Mouse (Mus musculus) forebrain, postnatal 0 days (tissue): ENCODE results near the gene Blnk. TPM values are rescaled to one million over a fixed set of nuclear protein-coding genes. Genes with fewer than 3 reads are reported as not detected.

ENCODE experiments used
- ATAC-seq: fragments of 200-750 bp; cut with Nextera tagmentation; 2 replicates; pipeline ENCODE4 v1.8.0; 2017; ENCODE audit warnings: mild to moderate bottlenecking, moderate library complexity
- DNase-seq: peaks from one replicate; pipeline ENCODE4 v3.0.0-alpha.2; 2015
- H3K27ac ChIP-seq: fragments of 300-500 bp; sonication (generic); 2 replicates; pipeline ENCODE4 v1.5.1; 2014; ENCODE audit warnings: low read depth, mild to moderate bottlenecking, antibody characterized with exemption, low read length, moderate library complexity, mixed read lengths
- H3K27me3 ChIP-seq: fragments of 300-500 bp; sonication (generic); 2 replicates; pipeline ENCODE4 v1.6.1; 2014; ENCODE audit warnings: mild to moderate bottlenecking, low read length, mixed read lengths; ENCODE audit not compliant: insufficient read depth
- H3K36me3 ChIP-seq: fragments of 300-500 bp; sonication (generic); 2 replicates; pipeline ENCODE4 v1.6.1; 2014; ENCODE audit warnings: mild to moderate bottlenecking, moderate library complexity; ENCODE audit not compliant: insufficient read depth
- H3K4me1 ChIP-seq: fragments of 300-500 bp; sonication (generic); 2 replicates; pipeline ENCODE4 v1.6.1; 2014; ENCODE audit warnings: antibody characterized with exemption; ENCODE audit not compliant: insufficient read depth
- H3K4me2 ChIP-seq: fragments of 300-500 bp; sonication (generic); 2 replicates; pipeline ENCODE4 v1.6.1; 2014; ENCODE audit warnings: low read depth, mild to moderate bottlenecking, moderate library complexity
- H3K4me3 ChIP-seq: fragments of 300-500 bp; sonication (generic); 2 replicates; pipeline ENCODE4 v1.5.1; 2014; ENCODE audit warnings: low read depth, low read length, mixed read lengths
- H3K9ac ChIP-seq: fragments of 300-500 bp; sonication (generic); 2 replicates; pipeline ENCODE4 v1.6.1; 2014; ENCODE audit warnings: mild to moderate bottlenecking
- H3K9me3 ChIP-seq: fragments of 300-500 bp; sonication (generic); 2 replicates; pipeline ENCODE4 v1.6.1; 2016; ENCODE audit warnings: low read length
- CTCF ChIP-seq: sonication (generic); IDR thresholded peaks from 2 replicates; pipeline ENCODE4 v1.5.1; 2016; ENCODE audit warnings: antibody characterized with exemption, control low read depth, low read depth
- WGBS: fragments of 180-500 bp; shearing (Covaris S2); extraction: QIAGEN DNeasy Blood & Tissue Kit; methylation state at CpG from one replicate; pipeline ENCODE4 v1.1.7; 2014; 5-methylcytosine and 5-hydroxymethylcytosine counted together
- polyA plus RNA-seq: library from polyadenylated mRNA; unstranded; fragments of >200 nt; fragmentation: Nextera tagmentation; extraction: Ambion mirVana; gene quantifications from 2 replicates; pipeline ENCODE4 v1.2.1, GENCODE M21; 2015
- total RNA-seq: library from RNA; depleted of rRNA; stranded (reverse); fragments of >200 nt; gene quantifications from 2 replicates; pipeline ENCODE4 v1.2.3, GENCODE M21; 2014

Gene Blnk
- total and polyA plus RNA-seq, 2 experiments from 2014 or later: 1.1 to 1.8 TPM

DNA sequence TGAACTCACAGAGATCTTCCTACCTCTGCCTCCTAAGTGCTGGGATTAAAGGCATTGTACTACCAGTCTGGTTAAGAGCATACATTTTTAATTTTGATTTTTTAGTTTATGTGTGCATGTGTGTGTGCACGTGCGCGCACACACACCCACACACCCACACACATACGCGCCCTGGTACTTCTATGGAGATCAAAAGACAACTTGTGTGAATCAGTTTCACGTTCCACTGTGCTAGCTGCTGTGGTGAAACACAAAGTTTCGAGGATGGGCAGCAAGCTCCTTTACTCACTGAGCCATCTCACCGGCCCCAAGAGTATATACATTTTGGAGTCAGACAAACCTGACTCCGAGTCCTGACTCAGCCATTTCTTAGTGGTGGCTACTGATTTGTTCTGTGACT is 33.3 kb upstream of the Blnk start:
- H3K4me1 ChIP-seq: no peaks in the 10 kb centered on the region
- DNase-seq: no peak
- H3K4me2 ChIP-seq: no peak overlapping the region
- H3K27me3 ChIP-seq: no peaks in the 10 kb centered on the region
- ATAC-seq: no peak
- no peak overlapping the region for H3K9ac ChIP-seq
- H3K9me3 ChIP-seq: no peaks in the 10 kb centered on the region
- no peak overlapping the region for H3K4me3 ChIP-seq
- no peaks in the 10 kb centered on the region for H3K36me3 ChIP-seq
- no peak for TF ChIP-seq CTCF
- H3K27ac ChIP-seq: no peak overlapping the region
- 94% methylated on average over 9 of the region's 9 CpGs for WGBS

DNA sequence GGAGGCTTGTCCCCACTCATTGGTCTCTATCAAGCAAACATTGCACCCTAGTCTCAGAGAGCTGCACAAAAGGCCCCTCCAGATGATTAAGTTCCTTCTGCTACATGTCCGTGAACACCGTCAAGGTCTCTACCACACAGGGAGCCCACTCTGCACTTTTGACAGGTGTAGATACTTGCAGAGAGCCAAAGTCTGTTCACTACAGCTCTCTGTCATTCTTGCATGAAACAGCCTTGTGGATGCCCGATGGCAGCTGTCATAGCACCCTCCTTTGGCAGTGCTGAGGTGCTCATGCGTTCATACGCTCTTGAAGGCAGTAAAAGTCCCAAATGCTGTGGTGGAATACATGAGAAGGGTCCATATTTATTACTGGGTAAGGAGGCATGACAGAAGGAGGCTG is 32.7 kb upstream of the Blnk start:
- H3K4me1 ChIP-seq: no peaks in the 10 kb centered on the region
- no peak overlapping the region for H3K9ac ChIP-seq
- no peaks in the 10 kb centered on the region for H3K27me3 ChIP-seq
- H3K36me3 ChIP-seq: no peaks in the 10 kb centered on the region
- H3K4me3 ChIP-seq: no peak overlapping the region
- no peak for DNase-seq
- ATAC-seq: no peak
- WGBS: 70% methylated on average over 5 of the region's 5 CpGs
- H3K4me2 ChIP-seq: no peak overlapping the region
- H3K27ac ChIP-seq: no peak overlapping the region
- no peak for TF ChIP-seq CTCF
- H3K9me3 ChIP-seq: no peaks in the 10 kb centered on the region

DNA sequence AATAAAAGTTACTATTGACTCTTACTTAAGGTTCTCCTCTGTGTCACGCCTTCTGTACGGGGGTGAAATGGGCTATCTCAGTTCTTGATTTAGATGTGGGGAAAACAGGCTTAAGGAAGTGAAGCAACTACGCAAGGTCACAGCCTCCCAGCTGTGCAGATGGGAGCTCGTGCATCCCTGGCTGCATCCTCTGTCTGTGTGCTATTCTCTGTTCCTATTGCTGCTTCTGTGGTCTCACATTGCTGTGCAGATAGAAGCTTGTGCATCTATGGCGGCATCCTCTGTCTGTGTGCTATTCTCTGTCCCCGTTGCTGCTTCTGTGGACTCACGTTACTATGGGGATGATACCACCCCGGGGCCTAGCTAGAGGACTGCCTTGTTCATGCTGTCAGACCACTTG is 32.2 kb upstream of the Blnk start:
- H3K36me3 ChIP-seq: no peaks in the 10 kb centered on the region
- H3K4me2 ChIP-seq: no peak overlapping the region
- H3K27me3 ChIP-seq: no peaks in the 10 kb centered on the region
- no peak for TF ChIP-seq CTCF
- ATAC-seq: no peak
- no peak overlapping the region for H3K27ac ChIP-seq
- no peak for DNase-seq
- WGBS: 89% methylated on average over 8 of the region's 8 CpGs
- H3K4me3 ChIP-seq: no peak overlapping the region
- no peak overlapping the region for H3K9ac ChIP-seq
- no peaks in the 10 kb centered on the region for H3K4me1 ChIP-seq
- no peaks in the 10 kb centered on the region for H3K9me3 ChIP-seq

- ATAC-seq (peak; percentile 55; the same call in 1 of the 2 replicates), DNase-seq (peak; percentile 19)
- Histone ChIP-seq H3K9ac (no peak overlapping the region), H3K4me2 (no peak overlapping the region), H3K9me3 (no peaks in the 10 kb centered on the region), H3K4me3 (no peak overlapping the region), H3K36me3 (no peaks in the 10 kb centered on the region), H3K4me1 (no peaks in the 10 kb centered on the region), H3K27me3 (no peaks in the 10 kb centered on the region), H3K27ac (no peak overlapping the region)
- 36% methylated on average over 4 of the region's 4 CpGs for WGBS
- TF ChIP-seq CTCF: no peak
These were observed 27.9 kb upstream of the Blnk start for GRCm38 (mm10) chr19:41022244-41022643.

DNA sequence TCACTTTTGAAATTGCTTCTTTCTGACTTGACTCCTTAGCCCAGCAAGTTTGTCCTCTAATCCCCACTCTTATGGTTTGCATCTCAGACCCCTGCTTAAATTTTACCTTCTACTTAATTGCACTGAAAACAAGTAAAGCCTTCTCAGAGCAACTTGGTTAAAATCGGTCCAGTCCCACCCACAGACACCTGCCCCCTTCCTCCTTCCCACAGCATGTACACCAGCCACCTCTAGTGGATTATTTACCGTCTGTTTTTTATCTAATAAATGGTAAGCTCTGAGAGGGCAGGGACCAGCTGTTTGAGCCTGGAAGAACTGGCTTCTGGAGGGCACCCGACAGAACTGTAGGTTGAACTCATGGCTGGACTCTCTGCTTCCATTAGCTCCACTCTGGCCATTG is 26.2 kb upstream of the Blnk start:
- TF ChIP-seq CTCF: no peak
- ATAC-seq (no peak), DNase-seq (no peak)
- Histone ChIP-seq H3K9me3 (no peaks in the 10 kb centered on the region), H3K27ac (no peak overlapping the region), H3K4me2 (no peak overlapping the region), H3K9ac (no peak overlapping the region), H3K4me1 (no peaks in the 10 kb centered on the region), H3K27me3 (no peaks in the 10 kb centered on the region), H3K4me3 (no peak overlapping the region), H3K36me3 (no peaks in the 10 kb centered on the region)
- WGBS: 72% methylated on average over 3 of the region's 3 CpGs

DNA sequence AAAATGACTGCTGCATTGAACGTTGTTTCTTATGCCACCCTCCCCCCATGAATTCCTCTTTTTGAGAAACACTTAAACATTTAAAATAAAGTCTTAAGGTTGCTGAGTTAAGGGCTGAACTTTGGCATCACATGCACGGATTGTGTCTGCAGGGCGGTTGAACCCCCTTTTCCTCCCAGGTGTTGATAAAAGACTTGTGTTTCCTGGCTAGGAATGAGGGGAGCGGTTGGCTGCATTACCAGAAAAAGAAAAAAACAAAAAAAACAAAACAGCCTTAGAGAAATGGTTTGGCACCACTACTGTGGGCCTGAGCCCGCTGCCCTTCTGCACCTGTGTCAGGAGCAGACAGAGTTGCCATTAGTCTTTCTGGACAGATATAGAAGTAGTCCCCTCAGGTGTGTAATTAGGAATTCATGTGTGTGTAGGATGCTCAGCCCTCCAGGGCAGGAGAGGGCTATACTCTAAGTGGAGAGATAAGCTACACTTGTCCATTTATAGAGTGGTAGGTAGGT is 24.9 kb upstream of the Blnk start:
- WGBS: 72% methylated on average over 5 of the region's 5 CpGs
- H3K4me3 ChIP-seq: no peak overlapping the region
- no peak overlapping the region for H3K27ac ChIP-seq
- H3K4me1 ChIP-seq: no peaks in the 10 kb centered on the region
- no peak for TF ChIP-seq CTCF
- no peak for ATAC-seq
- no peaks in the 10 kb centered on the region for H3K27me3 ChIP-seq
- no peak overlapping the region for H3K4me2 ChIP-seq
- DNase-seq: no peak
- H3K36me3 ChIP-seq: no peaks in the 10 kb centered on the region
- no peaks in the 10 kb centered on the region for H3K9me3 ChIP-seq
- H3K9ac ChIP-seq: no peak overlapping the region

DNA sequence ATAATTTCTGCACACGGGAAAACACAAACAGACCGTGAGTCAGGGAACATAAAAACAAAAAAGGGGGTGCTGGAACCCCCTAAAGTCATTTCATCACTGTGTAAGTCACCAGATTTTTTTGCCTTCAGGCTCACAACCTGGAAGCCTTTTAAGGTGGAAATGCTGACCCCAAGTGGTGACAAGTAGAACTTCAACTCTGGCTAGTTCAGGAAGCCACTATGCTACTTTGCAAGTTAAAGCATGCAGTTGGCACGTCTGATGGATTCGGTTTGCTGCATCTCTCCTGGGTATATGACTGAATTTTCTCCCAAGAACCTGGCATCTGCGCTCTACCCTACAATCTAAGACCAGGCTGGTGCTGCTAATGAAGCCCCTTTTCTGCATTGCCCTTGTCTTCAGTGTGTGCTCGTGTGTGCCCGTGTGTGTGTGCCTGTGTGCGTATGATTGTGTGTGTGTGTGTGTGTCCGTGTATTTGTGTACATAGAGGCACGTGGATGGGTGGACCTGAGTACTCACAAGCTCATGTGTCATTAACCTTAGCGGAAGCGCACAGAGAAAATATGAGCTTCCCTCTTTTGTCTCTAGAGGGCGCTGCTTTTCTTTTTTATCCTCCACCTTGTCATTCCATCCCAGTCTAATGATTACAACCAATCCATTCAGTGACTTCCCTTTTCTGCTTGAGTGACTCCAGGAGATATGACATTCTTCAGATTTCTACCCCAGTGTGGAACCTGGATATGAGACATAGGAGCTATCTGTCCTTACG is 21.8 kb upstream of the Blnk start:
- ATAC-seq (peak; percentile 77), DNase-seq (peak; percentile 87)
- Histone ChIP-seq H3K9me3 (no peaks in the 10 kb centered on the region), H3K4me1 (no peaks in the 10 kb centered on the region), H3K36me3 (no peaks in the 10 kb centered on the region), H3K4me3 (no peak overlapping the region), H3K27me3 (no peaks in the 10 kb centered on the region), H3K9ac (no peak overlapping the region), H3K27ac (no peak overlapping the region), H3K4me2 (peak overlapping the region; percentile 40)
- peak; percentile 80 for TF ChIP-seq CTCF
- 17% methylated on average over 14 of the region's 14 CpGs for WGBS
